Mouse (Mus musculus): ENCODE measurements around the gene Pitpnm1.

The Pitpnm1 gene

DNA sequence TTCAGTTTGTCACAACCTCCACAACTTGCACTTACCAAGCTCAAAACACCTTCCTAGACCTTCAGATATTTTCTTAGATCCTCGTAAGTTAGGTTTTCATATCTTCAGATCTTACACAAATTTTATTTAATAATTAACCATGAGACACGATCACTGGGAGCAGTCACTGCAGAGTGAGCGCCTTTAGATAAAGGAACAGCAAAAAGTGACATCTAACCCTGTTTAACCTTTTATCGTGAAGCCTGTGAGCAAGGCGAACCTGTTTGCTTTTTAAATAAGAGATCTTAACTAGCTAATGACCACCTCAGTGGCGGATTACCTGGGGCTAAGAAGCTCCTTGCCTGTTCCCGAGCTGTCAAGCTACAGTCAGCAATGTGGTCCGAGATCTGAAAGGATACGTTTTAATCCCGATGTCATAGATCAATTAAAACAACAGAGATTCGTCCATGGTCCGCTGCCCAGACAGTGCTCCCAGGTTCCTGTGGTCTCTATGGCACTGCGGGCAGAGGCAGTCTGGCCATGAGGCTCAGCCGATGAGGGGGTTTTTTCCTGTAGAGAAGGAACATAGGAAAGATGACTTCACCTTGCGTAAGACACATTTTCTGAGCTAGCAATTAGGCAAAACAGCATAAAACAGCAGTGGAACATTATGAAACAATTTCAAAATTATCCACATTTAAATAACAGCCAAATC is 30.9 kb upstream of the Pitpnm1 start:
- no peak for DNase-seq (ENCODE audit: low read depth)

DNA sequence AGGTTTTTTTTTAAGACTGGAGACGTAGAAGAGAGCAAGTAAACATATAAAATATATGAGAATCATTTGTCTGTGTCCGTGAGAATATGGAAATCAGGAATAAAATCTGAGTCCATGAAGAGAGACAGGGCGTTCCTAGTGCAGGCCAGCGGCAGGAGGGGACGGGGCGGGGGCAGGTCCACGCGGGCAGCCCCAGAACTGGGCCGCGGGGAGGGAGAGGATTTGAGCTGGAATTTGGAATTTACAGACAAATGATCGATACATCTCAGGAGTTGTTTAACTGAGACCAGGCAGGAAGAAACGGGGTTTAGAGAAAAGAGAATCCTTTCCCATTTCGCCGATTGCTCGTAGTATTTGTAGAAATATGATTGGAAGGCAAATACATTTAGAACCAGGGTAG is 29.5 kb upstream of the Pitpnm1 start:
- DNase-seq (ENCODE audit: low read depth) = no peak

DNA sequence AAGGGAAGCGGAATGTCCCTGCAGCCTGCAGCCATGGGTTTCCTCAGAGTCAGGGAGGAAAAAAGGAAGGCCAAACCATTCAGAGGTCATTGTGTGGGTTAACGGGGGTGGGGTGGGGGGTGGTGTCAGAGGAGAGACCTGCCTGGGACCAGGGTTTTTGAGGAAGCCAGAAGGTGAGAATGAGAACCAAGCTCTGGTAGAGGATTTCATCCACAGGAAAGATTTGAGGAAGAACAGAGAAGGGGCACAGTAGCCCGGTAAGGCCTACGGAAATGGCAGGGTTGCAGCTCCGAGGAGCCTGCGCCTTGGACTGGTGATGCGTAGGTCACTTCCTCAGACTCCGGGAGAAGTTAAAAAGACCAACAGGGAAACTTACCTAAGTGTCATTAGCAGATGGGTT is 29.0 kb upstream of the Pitpnm1 start:
- DNase-seq (ENCODE audit: low read depth) = no peak

DNA sequence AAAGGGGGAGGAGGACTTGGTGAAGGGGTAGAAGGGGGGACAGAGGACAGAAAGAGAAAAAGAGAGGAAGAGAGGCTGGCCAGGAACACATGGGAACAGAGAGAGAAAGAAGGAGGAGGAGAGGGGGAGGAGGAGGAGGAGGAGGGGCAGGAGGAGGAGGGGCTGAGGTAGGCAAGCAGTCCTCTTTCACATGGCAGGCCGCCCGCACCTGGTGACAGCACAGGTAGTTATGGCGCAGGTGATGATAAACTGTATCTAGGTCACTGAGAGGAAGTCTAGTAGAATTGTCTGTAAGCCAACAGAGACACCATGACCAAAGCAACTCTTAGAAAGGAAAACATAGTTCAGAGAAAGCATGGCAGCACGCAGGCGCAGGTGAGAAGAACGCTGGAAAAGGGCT is 28.4 kb upstream of the Pitpnm1 start:
- no peak for DNase-seq (ENCODE audit: low read depth)

DNA sequence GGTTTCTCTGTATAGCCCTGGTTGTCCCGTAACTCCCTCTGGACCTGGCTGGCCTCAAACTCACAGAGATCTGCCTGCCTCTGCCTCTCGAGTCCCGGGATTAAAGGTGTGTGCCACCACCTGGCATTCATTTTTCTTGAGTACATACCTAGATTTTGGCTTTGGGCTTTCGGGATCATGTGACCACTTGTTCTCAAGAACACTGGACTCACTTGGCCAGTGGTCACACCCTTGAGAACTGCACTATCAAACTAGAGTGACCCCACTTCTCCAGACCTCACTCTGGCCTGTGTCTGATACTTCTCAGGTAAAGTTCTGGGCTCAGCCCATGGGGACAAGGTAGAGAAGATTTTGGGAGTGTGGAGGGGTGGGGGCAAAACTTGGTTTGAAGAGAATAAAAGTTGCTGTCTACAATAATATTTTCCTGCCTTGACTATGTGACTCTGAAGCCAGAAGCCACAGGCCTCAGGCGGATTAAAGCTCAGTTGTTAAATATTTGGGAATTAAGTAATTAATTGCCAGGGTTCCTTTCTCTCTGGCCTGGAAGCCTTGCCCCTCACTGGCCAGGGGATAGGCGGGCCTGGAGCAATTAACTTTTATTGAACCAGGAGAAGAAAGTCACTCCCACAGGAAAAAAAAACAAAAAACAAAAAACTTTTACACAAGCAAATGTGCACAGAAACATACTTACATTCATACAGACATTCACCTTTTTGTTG is 26.9 kb upstream of the Pitpnm1 start:
- DNase-seq (ENCODE audit: low read depth) = no peak

DNA sequence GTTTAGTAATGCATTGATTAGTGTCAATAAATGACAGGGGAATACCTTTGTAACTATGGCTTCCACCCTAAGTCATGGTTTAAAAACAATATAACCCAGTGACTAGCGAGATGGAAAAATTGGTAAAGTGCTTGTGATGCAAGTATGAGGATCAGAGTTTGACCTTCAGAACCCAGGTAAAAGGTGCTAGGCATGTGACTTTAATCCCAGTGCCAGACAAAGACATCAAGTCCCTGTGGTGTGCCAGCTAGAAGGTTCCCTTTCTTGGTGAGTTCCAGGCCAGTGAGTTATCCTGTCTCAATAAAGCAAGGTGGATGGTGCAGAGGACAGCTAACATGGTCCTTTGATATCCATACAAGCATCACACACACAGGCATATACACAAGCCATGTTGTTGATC is 24.3 kb upstream of the Pitpnm1 start:
- DNase-seq (ENCODE audit: low read depth) = no peak

DNA sequence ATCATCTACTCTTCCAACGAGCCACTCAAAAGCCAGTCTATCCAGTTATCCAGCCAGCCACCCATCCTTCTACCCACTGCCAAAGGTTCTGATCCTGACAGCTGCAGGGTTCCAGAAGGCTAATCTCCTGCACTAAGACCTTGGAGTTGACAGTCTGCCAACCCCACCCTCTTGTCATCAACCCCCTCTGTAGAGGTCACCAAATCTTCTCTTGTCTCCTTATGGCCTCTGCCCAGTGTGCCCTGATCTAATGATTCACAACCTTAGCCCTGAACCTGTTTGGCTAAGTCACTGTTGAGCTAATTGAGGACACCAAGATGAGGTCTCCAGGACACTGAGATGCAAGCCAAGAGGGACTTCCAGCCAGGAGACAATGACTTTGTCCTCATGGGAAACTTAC is 20.2 kb upstream of the Pitpnm1 start:
- no peak for DNase-seq (ENCODE audit: low read depth)

DNA sequence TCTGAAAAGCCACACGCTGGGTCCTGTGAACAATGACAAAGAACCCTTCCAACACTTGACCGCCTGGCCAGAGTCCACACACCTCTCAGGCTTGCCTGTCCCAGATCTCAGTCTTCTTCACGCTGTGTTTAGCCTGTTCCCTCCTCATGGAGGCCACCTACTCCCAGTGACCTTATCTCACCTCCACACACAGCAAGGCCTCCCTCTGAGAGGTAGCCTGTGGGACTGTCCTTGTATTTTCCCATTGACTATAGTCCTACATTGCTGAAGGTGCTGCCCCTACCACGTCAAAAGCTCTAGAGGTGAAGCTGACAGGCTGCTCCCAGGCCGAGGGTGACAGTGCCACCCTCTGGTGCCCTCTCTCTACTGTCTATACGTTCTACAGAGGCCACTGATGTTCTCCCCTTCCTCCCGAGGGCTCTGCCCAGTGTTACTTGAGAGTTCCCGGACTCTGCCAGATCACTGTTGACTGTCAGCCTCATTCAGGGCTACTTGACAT is 19.2 kb upstream of the Pitpnm1 start:
- peak; percentile 71 for DNase-seq (ENCODE audit: low read depth)

DNA sequence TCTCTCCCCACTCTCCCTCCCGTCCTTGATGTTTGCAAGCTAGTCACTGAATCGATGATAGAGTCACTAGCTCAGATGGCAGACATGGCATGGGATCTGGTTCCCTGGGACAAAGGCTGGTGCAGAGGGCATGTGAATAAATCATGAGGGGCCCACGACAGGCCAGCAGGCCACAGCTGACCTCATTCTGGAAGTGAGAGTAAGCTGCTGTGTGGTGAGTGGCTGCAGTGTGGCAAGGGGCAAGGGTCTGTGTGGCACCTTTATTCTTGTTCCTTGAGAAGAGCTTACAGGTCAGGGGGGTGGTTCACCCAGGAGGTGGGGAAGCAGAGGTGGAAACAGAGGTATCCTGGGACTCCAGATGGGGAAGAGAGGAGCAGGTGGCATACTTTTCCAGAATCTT is 18.4 kb upstream of the Pitpnm1 start, which contains the start of gene Cabp2:
Gene Cabp2 (plus strand): TSS at position 185 of the 400 bp plus-strand sequence.
- no peak for DNase-seq (ENCODE audit: low read depth)

DNA sequence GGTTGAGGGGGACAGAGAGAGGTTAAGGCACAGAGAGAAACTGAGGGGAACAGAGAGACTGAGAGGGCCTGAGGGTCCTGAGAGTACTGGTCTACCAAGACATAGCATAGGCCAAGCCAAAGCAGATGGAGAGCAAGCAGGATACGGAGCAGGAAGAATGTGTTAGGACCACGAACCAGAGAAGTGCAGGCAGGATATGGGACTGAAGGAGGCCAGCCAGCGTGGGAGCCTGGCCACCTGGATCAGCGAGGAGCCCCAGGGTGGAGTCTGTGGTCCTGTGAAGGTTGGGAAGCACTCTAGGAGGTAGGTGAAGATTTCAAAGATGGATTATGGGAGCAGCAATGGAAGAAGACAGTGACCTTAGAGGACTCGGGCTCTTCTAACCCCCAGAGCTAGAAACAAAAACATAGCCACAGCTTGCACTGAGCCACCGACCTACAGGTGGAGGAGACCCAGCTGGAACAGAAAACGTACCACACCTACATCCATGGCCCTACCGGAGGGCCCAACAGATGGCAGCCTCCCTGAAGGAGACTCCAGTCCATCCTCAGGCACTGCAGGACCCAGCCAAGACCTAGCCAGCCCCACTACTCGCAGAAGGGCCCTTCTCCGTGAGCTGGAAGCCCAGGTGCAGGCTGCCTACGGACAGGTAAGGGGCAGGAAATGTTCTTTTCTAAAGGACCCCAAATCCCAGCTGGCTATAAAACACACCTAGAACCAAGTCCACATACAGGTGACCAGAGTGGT is 17.4 kb upstream of the Pitpnm1 start:
- no peak for DNase-seq (ENCODE audit: low read depth)

DNA sequence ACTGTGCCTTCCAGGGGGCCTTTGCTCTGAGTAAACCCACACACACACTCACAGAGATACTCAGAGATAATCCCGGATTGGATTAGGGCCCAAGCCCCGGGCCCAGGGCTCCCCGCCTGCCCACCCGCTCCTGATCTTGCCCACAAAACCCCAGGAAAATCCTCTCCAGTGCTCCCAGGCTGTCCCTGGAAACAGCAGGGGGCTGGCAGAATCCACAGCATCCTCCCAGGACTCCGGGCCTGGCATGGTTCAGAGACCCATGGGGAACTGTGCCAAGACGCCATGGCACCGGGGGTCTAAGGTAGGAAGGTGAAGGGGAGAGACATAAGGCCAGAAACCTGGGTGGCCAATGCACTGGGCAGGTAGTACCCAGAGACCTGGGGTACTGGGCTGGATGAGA is 16.5 kb upstream of the Pitpnm1 start:
- DNase-seq (ENCODE audit: low read depth) = no peak

DNA sequence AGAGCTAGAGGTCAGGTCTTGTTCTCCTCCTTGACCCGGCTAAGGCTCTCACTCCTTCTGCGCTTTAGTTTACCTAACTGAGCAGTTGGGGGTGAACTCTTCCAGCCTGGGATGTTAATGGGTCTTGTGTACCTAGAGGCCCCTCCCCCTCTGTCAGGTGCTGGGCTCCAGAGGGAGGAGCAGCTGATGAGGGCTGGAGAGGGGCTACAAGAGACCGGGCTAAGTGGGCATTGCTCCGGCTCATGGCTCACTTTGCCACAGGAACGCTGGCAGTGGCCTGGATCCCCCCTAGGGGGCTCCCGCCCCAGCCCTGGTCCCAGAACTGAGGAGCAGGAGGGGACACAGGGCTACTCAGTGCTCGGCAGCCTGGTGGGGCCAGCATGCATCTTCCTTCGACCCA is 16.0 kb upstream of the Pitpnm1 start:
- no peak for DNase-seq (ENCODE audit: low read depth)

DNA sequence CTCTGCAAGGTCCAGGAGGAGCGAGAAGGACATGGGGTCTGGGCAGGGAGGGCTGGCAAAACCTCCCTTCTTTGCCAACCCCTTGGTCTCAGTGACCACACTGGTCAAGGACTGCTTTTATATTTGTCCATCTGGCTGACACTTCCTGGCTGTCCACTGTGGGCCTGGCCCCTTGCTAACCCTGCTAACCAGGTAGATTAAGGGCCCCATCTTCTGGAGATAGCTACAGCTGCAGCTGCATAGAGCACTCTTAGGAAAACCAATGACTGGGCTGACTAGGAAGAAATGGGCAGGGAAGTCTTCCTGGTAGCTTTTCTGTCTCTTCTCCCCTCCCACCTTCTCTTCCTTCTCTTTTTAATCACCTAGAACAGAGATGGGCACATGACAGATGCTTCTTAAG is 14.8 kb upstream of the Pitpnm1 start:
- no peak for DNase-seq (ENCODE audit: low read depth)

DNA sequence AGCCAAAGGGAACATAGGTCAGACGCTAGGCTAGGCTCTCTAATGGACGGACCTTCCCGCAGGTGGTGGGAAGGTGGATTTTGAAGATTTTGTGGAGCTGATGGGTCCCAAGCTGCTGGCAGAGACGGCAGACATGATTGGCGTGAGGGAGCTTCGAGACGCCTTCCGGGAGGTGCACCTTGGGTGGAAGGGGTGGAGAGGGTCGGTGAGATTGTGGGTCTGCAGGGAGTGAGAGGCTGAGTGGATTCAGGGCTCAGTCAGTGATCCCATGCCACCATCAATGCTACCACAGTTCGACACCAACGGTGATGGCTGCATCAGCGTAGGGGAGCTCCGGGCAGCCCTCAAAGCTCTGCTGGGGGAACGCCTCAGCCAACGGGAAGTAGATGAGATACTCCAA is 13.6 kb upstream of the Pitpnm1 start:
- DNase-seq (ENCODE audit: low read depth) = no peak

DNA sequence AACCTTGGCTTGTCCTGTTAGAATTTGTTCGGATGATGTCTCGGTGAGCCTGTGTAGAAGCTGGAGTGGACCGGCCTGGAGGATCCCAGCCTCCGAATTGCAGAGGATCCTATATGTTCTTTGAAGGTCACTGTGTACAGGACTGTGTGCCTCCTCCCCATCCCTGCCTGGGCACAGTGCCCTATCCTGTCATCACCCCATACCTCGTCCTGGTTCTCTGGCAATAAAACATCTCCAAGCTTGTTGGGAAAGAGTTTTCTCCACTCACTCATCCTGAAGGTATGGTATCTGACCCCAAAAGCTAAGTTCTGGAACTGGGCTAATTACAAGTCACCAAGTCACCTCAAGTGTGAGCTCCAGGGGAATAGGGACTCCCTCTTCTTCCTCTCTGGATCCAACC is 12.7 kb upstream of the Pitpnm1 start:
- DNase-seq (ENCODE audit: low read depth) = no peak

DNA sequence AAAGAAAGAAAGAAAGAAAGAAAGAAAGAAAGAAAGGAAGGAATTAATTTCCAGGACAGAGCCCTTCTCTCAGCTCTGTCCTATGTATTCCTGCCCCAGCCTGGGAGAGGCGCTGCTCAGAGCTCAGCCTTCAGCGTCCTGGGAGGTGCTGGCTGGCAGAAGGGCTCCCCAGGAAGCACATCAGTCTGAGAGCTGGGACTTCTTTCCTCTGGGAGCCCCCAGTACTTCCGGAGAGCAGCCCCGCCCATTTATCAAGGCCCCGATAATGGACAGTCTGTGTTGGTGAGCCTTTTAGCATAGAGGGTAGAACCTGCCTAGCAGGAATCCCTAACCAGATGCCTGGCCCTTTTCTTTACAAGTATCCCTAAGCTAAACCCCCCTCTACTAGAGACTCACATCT is 11.7 kb upstream of the Pitpnm1 start:
- no peak for DNase-seq (ENCODE audit: low read depth)

DNA sequence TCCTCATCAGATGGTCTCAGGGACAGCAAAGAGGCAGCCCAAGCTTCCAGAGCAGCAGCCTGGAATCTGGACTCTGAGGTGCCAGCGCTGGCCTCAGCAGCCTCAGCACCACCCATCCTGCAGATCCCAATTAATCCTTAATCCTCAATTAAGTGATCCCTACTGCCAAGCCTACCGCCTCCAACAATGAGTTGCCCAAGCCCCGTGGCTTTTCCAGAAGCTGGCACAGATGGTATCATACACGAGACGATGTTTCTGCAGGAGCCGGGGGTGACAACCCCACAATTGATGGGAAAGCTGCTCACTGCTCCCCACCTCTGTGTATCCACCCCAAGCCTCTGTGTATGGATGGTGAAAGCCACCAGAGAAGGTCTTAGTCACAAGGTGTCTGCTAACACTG is 10.7 kb upstream of the Pitpnm1 start:
- no peak for DNase-seq (ENCODE audit: low read depth)

DNA sequence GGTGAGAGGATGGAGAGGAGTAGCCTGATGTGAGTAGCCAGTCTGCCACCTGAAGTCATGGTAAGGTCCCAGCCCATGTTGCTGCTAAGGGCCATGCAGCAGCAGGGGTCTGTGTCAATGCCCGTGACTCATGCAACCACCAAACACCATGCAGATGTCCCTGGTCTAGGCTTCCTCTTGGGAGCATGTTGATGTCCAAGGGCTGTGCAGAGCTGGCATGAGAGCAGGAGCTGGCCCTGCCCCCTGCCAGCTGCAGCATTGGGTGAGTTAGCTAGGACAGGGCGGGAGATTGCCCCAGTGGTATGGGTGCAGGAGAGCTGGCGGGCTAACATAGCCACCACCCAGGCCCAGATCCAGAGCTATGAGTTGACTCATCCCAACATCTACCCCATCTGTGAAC is 9.4 kb upstream of the Pitpnm1 start:
- no peak for DNase-seq (ENCODE audit: low read depth)

DNA sequence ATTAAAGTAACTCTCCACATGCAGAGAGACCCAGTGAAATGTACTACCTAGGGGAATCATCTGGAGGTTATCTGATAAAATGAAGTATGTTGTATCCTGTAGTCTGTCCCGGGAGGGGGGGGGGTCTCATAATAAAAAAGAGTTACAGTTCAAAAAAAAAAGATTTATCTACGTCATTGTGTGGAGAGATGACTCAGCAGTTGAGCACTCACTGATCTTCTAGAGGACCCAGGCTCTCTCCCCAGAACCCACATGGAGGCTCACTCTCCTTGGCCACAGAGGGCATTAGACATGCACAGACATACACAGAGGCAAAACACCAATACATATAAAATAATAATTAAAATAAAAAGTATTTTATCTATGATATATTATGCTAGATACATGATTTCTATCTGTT is 8.4 kb upstream of the Pitpnm1 start:
- DNase-seq (ENCODE audit: low read depth) = no peak

DNA sequence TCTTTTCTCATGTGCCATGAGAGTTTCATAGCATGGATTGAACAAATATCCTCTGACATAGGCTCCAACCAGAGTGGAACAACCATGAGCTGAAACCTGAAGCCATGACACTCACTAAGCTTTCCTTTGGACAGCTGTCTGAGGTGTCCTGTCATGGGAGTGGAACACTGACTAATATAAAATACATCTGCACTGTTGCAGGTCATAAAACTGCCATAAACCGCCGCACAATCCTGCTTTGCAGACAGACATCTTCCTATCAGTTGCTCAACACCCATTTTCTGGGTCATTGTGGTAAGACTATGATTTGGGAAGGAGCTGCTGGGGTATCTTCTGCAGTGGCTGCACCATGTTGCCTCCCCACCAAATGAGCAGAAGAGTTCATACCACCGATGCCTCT is 7.0 kb upstream of the Pitpnm1 start:
- DNase-seq (ENCODE audit: low read depth) = no peak

DNA sequence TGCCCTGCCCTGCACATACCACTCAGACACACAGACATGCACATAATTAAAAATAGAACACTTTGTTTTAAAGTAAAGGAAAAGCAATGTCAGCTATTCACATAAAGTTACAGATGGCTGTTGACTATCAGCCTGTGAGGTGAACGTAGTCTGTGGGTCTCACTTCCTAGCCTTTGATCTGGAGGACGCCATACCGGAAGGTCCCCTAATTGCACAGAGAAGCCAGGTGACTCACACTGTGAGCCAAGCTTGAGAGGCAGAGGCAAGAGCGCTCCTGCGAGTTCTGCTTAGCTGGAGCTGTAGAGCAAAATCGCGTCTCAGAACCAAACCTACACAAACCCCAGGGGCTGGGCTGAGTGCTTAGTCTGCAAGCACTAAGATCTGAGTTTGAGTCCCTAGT is 6.0 kb upstream of the Pitpnm1 start:
- peak; percentile 82 for DNase-seq (ENCODE audit: low read depth)

DNA sequence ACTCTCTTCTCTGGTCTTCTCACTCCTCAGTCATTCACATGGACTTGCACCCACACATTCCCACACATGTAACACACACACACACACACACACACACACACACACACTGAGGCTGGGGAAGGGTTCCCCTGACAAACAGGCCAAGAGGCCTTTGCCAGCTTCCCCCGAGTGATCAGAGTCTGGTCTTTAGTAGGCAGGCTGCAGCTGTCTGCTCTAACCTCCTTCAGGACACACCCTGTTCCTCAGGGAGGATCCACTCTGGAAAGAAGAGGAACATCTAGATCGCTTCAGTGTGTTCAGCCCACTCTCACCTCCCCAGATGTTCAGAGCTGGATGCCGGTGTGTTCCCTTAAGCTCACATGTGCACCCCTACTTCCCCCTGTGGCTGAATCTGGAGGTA is 5.5 kb upstream of the Pitpnm1 start:
- DNase-seq (ENCODE audit: low read depth) = peak; percentile 32

DNA sequence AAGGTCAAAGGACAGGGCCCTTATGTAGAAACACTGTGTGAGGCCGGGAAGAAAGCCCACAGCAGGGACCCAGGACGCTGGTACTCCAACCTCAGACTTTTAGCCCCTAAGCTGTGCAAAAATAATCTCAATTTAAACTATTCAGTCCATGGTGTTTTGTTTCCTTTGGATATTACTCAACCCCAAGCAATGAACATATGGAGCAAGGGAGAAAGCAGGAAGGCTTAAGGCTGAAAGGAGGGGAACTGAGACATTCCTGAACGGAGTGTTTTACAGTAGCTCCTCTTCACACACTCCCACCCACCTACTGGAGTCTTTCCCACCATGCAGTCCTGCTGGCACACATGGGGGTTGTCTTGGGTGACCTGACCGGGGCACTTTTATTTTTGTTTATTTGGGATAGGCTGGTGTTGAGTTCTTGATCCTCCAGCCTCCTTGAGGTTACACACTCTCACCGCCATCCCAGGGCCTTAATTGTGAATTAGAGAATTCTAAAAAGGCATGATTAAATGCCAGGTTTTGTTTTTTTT is 5.0 kb upstream of the Pitpnm1 start:
- no peak for DNase-seq (ENCODE audit: low read depth)
